Mouse (Mus musculus) cerebellum, adult 11-12 months (tissue): ENCODE data around the gene Zcchc4.
"Not testable (repeated sequence)": the region's sequence is repeated elsewhere in the genome, so short reads cannot be mapped to it uniquely, and the experiment has no call there.

ENCODE experiments used
- DNase-seq: peaks from one replicate; pipeline ENCODE4 v3.0.0; 2022

Gene Zcchc4

GRCm38 (mm10) chr5:52775237-52775636 lies at the start of gene Zcchc4:
Gene Zcchc4, plus strand, starts transcription at chr5:52775409.
- no peak for DNase-seq

DNA sequence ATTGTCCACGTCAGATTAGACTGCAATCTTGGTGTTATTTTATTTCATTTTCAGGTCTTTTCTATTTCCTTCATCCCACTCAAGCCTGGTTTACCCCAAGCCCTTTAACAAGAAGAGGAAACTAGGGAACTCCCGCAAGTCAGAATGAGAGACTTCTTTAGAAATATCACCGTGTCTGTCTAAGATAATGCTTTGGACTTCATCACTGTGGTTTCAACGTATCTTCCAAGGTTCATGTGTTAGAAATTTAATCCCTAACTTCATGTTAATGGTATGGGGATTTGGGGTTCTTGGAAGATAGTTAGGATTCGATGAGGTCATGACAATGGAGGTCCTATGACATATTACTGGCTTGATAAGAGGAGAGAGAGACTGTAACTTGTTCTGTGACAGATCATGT lies 47.5 kb upstream of the Zcchc4 start:
- DNase-seq: no peak

GRCm38 (mm10) chr5:52732811-52733210 lies 42.4 kb upstream of the Zcchc4 start:
- no peak for DNase-seq

- no peak for DNase-seq
Observed at GRCm38 (mm10) chr5:52736046-52736445, 39.2 kb upstream of the Zcchc4 start.

DNA sequence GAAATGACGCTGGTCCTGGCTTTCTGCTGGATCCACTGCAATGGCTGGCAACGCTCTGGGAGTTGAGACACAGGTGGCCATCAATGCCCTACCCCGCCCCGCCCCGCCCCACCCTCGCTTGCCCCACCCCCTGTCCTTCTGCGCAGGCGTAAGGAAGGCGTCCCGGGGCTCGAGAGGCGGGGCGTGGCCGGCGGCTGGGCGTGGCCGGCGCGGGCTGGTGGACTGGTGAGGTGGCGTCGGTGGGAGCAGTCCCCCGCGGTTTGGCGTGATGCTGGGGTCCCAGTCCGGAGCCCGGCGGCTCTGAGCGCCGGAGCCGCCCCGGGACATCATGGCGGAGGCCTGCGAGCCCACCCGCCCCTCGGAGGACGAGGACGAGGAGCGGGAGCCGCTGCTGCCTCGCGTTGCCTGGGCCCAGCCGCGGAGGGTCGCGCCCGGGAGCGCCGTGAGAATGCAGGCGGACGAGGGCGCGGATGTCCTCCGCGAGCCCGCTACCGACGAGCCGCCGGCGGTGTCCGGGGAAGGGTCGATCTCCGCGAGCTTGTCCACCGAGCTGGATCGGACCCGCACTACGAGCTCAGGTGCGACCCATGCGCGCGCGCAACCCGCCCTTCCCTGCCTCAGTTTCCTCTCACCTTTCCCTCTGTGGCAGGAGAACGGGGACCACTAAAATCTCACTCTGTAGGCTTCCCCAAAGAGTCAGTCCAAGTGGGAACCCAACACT lies 33.7 kb upstream of the Zcchc4 start, which contains the start of gene Pi4k2b:
Gene Pi4k2b (plus strand): TSS at position 184 of the 721 bp plus-strand sequence.
- peak; percentile 7 for DNase-seq

DNA sequence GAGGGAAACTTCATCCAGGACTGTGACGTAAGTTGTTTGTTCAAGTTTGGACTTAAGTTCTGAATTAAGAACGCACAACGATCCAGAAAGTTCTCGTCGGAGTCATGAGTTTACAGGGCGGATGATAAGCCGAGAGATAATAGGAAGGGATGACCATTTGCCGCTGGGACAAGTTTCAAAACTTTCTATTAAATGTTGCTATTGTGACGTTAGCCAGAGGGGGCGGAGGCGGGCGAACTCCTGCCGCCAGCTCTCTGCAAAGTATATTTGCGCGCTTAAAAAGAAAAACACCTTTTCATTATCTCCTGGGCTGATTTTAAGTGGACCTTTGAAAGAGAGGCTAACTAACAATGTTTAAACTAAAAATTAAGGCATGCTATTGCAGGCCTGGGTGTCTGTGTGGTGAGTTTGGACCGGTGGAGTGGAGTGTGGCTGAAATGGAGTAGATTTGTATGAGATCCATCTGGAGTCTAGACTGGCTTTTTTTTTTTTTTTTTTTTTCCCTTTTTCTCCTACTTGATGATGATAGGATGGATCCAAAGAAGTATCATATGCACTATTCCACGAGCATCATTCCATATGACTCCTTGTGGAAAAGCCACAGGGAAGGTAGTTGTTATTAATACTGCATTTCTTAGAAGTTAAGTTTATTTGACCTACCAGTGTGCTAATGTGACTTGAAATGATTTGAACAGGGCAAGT lies 32.9 kb upstream of the Zcchc4 start:
- DNase-seq: no peak

DNA sequence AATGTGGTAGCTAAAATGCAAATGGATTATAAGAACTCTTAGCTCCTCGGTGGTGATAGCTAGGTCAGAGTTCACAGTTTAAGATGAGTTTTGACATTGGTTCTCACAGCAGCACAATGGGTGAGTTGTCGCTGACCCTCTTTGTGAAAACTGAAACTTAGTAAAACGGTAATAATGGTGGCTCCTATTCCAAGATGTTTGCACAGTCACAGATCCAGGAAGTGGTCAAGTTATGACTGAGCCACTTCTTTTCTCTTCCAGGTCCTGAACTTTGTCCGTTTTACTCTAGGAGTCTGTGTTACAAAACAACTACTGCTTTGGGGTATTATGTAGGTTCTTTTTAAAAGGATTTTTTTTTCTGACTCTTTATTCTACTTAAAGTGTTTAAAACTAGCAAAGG lies 32.0 kb upstream of the Zcchc4 start:
- DNase-seq: no peak

- no peak for DNase-seq
Observed at GRCm38 (mm10) chr5:52746920-52747319, 28.3 kb upstream of the Zcchc4 start.

- DNase-seq: no peak
Observed at GRCm38 (mm10) chr5:52748732-52749131, 26.5 kb upstream of the Zcchc4 start.

DNA sequence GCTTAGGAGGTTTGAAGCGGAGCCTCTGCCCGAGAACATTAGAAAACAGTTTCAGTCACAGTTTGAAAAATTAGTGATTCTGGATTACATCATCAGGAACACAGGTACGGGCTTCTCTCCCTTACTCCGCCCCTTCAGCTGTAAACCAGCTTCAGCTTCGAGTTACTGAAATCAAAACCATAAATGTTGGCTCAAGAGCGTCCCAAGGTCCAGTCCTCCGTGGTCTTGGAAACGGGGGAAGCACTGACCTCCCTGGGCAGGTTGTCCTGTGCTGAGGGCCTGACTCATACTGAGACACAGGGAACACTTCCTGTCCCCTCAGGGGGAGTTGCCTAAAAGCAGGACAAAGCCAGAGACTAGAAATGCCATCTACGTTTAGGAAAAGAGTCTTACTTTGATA lies 22.1 kb upstream of the Zcchc4 start:
- DNase-seq: no peak

- DNase-seq: no peak
Observed at GRCm38 (mm10) chr5:52754196-52754595, 21.0 kb upstream of the Zcchc4 start.

DNA sequence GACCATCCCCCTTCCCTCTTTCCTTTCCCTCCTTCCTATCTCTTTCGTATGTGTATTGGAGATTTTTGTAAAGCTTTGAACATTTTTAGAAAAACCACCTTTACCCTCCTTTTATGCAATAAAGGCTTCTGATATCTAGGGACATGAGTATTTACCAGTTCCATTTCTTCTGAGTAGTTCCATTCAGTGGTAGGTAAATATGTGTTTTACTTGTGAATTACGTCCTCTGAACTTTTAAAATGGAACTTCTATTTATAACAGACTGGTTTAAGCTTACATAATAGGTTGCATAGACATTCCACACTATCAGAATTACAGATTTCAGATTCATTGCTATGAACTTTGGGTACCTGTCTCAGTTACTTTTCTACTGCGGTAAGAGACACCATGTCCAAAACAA lies 19.9 kb upstream of the Zcchc4 start:
- no peak for DNase-seq

DNA sequence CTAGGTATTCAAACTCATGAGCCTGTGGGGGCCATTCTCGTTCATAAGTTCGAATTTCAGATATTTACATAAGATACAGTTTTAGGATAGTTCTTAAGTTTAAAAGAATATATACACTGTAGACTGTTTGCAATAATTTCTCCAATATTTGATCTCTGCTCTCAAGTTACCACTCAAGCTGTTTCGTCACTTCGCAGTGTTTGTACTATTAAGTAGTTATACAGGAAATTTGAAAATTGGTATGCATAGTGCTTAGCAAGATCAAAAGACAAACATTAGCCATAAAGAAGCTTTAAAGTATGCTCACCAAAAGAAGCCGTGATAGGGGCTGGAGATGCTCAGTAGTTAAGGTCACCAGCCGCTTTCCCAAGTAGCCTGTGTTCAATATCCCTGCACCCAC lies 19.2 kb upstream of the Zcchc4 start:
- DNase-seq: no peak

DNA sequence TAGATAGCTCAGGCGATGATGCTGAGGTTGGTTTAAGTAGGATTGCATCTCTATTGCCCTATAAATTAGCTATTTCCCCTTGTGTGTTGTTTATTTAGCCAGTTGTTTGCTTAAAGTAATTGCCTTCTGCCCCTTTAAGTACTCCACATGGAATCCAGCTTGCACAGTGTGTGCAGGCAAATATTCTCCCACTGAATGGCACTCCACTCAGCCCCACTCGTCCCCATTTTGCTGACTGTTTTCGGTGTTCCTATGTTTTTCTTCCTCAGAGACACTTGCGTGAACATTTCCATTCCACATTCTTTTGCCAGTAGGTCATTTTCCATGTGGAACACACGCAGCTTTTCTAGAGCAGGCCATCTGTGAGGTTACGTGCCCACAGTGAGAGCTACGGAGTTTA lies 12.6 kb upstream of the Zcchc4 start:
- DNase-seq: no peak

DNA sequence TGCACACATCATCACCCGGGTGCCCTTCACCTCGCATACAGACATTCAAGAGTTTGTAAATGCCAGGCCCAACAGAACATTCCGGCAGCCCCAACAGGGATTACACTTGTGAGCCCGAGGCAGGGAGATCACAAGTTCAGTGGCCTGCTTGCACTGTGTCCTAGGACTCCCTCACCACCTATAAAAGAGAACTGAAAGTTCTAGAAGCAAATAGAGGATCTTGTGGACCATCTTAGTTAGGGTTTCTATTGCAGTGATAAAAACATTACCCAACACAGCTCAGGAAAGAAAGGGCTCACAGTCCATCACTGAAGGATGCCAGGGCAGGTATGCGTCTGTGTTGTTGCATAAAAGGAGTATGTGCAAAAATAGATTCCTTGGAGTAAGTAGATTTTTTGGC lies 942 bp upstream of the Zcchc4 start:
- DNase-seq: no peak

DNA sequence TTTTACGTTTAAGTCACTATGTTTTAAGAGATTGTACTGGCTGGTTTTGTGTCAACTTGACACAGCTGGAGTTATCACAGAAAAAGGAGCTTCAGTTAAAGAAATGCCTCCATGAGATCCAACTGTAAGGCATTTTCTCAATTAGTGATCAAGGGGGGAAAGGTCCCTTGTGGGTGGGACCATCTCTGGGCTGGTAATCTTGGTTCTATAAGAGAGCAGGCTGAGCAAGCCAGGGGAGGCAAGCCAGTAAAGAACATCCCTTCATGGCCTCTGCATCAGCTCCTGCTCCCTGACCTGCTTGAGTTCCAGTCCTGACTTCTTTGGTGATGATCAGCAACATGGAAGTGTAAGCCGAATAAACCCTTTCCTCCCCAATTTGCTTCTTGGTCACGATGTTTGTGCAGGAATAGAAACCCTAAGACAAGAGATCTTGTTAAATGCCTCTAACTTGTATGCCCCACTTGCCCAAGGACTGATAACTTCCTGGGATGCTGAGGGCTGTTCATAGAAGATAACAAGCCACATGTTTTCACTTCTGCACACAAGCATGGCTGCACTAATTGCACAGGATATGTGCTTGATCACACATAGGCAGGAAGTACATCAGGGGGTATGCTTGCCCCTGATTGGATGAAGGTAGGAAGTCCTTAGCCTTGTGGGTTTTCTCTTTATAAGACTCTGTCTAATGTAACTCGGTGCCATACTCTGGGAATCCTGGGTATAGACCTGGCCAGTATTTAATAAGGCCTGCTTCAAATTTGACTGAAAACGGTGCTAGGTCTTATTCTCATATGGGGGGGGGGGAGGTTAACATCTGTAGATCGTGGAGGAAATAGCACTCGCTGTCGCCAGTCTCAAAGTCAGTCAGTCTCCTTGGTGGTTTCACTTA lies 1.5 kb downstream of the Zcchc4 start:
- not testable (repeated sequence) for DNase-seq

GRCm38 (mm10) chr5:52782523-52783250 lies 7.5 kb downstream of the Zcchc4 start:
- peak; percentile 83 for DNase-seq

- DNase-seq: no peak
Observed at GRCm38 (mm10) chr5:52783251-52783620, 8.0 kb downstream of the Zcchc4 start.

GRCm38 (mm10) chr5:52783957-52784356 lies 8.7 kb downstream of the Zcchc4 start:
- DNase-seq: no peak

DNA sequence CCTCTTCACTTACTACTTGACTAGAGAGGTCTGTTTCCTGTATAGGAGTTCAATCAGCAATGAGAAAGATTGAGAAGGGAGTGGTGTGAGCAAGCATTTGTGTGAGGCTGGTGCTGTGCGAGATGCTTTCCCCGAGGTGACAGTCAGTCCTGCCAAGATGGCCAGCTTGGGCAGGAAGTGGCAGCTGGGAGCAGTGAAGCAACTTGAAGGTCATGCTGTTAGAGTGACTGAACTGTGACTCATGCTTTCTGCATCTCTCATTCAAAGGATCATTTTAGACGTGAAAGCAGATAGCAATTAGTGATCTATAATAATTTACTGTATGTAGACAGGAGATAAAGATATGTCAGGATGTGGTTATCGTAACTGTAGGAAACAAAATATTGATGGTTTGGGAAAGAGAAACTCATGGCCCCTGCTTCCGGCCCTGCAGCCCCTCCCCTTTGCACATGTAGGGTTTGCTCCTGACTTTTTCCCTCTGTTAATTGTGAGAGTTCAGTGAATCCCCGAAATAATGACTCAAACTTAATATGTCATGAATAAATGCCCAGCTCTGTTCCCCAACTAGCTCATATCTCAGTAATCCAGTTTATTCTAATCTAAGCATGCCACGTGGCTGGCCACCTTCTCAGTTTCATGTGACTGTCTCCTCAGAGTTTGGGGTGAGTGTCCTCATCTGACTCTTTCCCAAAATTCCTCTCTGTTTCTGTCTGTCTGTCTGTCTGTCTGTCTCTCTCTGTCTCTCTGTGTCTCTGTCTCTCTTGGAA lies 11.5 kb downstream of the Zcchc4 start:
- no peak for DNase-seq

- no peak for DNase-seq
Observed at GRCm38 (mm10) chr5:52793230-52793629, 18.0 kb downstream of the Zcchc4 start.

- no peak for DNase-seq
Observed at GRCm38 (mm10) chr5:52794109-52794508, 18.9 kb downstream of the Zcchc4 start.
